Mouse (Mus musculus): ENCODE results near the gene Flii. TPM values are rescaled to one million over a fixed set of nuclear protein-coding genes. Genes with fewer than 3 reads are reported as not detected.

Flii gene
- total and polyA plus RNA-seq, 3 experiments: 55.1 to 162 (median 139) TPM

DNA sequence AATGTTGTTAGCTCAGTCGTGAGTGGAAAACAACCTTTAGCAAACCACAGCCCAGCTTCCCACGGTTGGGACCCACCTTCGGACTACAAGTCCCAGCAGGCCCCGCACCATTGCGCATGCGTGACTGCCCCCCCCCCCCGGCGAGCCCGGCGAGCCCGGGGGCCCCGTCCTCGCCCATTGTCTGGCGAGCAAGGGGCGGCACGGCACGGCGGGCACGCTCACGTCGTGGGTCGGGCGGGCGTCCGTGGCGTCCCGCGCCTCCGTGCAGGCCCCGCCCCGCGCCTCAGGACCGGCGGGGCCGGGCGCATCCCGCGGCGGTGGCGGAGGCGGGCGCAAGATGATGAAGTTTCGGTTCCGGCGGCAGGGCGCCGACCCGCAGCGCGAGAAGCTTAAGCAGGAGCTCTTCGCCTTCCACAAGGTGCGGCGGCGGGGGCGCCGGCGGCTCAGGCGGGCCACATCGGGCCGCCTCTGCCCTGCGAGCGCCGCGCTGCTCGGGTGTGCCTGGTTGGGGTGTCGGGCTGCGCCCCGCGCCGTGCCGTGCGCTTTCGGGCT, 27.5 kb downstream of the Flii start, which contains the start of gene Llgl1:
Gene Llgl1, plus strand, starts transcription at position 200 of the 552 bp plus-strand sequence.
- DNase-seq (ENCODE audit: low spot score) (peak; percentile 95), ATAC-seq (ENCODE audit: extremely low read depth, insufficient number of reproducible peaks, low FRiP score, poor library complexity, severe bottlenecking) (peak; percentile 66)
- no peak for TF ChIP-seq POLR2AphosphoS5 (IDR thresholded peaks at IDR 0.05; ENCODE audit: insufficient replicate concordance, low read depth, low read length)
- no peak for TF ChIP-seq TAL1 (conservative IDR thresholded peaks at IDR 0.05; ENCODE audit: low read depth, low read length)
- no peak for TF ChIP-seq GATA2 (IDR thresholded peaks at IDR 0.05; ENCODE audit: borderline replicate concordance, low read depth, low read length)
- no peak for TF ChIP-seq GATA1 (IDR thresholded peaks at IDR 0.05; ENCODE audit: borderline replicate concordance, low read length)
- no peak for TF ChIP-seq CTCF (IDR thresholded peaks at IDR 0.05; ENCODE audit: low read depth, low read length)

DNA sequence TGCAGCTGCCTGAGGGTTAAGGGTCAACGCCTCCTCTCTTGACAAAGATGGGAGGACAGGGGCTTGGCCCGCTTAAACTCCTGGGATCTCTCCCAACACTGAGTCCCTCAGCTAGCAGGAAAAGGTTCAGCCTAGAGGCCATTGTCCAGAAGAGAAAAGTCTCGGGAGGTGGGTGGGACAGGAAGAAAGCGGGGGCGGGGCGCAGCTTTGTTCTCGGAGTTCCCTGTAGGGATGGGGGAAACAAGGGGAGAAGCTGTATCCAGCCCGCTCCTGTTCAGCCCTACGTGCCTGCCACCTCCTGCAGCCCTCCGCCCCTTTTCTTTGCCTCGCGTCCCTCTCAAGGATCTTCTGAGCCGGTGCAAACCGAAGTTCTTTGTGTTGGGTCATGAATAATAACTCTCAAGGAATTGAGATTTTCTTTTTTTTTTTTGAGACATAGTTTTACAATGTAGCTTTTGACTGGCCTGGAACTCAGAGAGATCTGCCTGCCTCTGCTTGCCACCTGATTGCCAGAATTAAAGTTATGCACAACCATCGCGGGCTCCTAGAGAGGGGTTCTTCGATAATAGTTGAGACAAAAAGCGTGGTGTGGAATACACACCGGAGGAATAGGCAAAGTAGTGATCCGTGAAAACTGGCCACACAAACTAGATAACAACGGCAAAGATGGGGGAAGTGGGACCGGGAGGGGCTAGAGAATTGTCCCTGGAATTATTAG, 28.1 kb downstream of the Flii start:
- H3K4me1 ChIP-seq (ENCODE audit: insufficient read depth, low read depth, low read length): peaks cover 48% of the 10 kb centered on the region
- ATAC-seq (ENCODE audit: extremely low read depth, insufficient number of reproducible peaks, low FRiP score, poor library complexity, severe bottlenecking): no peak
- DNase-seq (ENCODE audit: low spot score): peak; percentile 34
- H3K9me3 ChIP-seq (replicated peaks): no peaks in the 10 kb centered on the region
- TF ChIP-seq TAL1 (conservative IDR thresholded peaks at IDR 0.05; ENCODE audit: low read depth, low read length): no peak
- no peak for TF ChIP-seq POLR2AphosphoS5 (IDR thresholded peaks at IDR 0.05; ENCODE audit: insufficient replicate concordance, low read depth, low read length)
- TF ChIP-seq GATA1 (IDR thresholded peaks at IDR 0.05; ENCODE audit: borderline replicate concordance, low read length): no peak
- no peak for TF ChIP-seq GATA2 (IDR thresholded peaks at IDR 0.05; ENCODE audit: borderline replicate concordance, low read depth, low read length)
- TF ChIP-seq CTCF (IDR thresholded peaks at IDR 0.05; ENCODE audit: low read depth, low read length): no peak
- H3K36me3 ChIP-seq (replicated peaks): peaks cover 23% of the 10 kb centered on the region
- no peaks in the 10 kb centered on the region; the same call in 1 of the 2 replicates for H3K27me3 ChIP-seq (ENCODE audit: insufficient read depth, low read length)
- peak overlapping the region; percentile 87 for H3K4me3 ChIP-seq (ENCODE audit: low read depth, low read length)

More for the DNA sequence above, 27.5 kb downstream of the Flii start, which contains the start of gene Llgl1:
- Histone ChIP-seq H3K9me3 (replicated peaks) (no peaks in the 10 kb centered on the region), H3K4me3 (ENCODE audit: low read depth, low read length) (peak within 1 kb of the TSS; percentile 87), H3K36me3 (replicated peaks) (peaks cover 30% of the 10 kb centered on the region), H3K27me3 (ENCODE audit: insufficient read depth, low read length) (no peaks in the 10 kb centered on the region), H3K4me1 (ENCODE audit: insufficient read depth, low read depth, low read length) (peaks cover 48% of the 10 kb centered on the region)

DNA sequence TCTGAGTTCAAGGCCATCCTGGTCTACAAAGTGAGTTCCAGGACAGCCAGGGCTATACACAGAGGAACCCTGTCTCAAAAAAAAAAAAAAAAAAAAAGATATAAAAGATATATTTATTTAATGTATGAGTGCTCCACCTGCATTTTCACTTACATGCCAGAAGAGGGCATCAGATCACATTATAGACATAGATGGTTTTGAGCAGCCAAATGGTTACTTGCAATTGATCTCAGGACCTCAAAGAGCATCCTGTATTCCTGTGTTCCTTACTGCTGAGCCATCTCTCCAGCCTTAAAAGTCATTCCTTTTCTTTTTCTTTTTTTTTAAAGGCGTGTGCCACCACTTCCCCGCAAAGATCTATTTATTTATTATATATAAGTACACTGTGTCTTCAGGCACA, 29.5 kb downstream of the Flii start:
- 0 out of 2 replicates have a peak, but pooled peaks have one; percentile 8 for TF ChIP-seq CTCF (IDR thresholded peaks at IDR 0.05; ENCODE audit: low read depth, low read length)
- no peak for TF ChIP-seq GATA1 (IDR thresholded peaks at IDR 0.05; ENCODE audit: borderline replicate concordance, low read length)
- ATAC-seq (ENCODE audit: extremely low read depth, insufficient number of reproducible peaks, low FRiP score, poor library complexity, severe bottlenecking) (no peak), DNase-seq (ENCODE audit: low spot score) (peak; percentile 8)
- Histone ChIP-seq H3K4me3 (ENCODE audit: low read depth, low read length) (no peak overlapping the region), H3K36me3 (replicated peaks) (peaks cover 9% of the 10 kb centered on the region), H3K9me3 (replicated peaks) (no peaks in the 10 kb centered on the region), H3K27me3 (ENCODE audit: insufficient read depth, low read length) (peaks cover 3% of the 10 kb centered on the region), H3K4me1 (ENCODE audit: insufficient read depth, low read depth, low read length) (peaks cover 34% of the 10 kb centered on the region)

DNA sequence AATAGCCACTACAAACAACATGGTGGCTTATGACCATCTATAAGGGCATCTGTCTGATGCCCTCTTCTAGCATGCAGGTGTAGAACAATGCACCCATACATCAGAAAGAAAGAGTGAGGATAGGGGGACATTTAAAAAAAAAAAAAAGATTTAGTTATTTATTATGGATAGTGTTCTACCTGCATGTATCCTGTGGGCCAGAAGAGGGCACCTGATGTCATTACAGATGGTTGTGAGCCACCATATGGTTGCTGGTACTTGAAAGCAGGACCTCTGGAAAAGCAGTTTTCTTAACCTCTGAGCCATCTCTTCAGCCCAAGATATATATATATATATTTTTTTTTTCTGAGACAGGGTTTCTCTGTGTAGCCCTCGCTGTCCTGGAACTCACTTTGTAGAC, 30.9 kb downstream of the Flii start:
- peaks cover 8% of the 10 kb centered on the region for H3K27me3 ChIP-seq (ENCODE audit: insufficient read depth, low read length)
- no peaks in the 10 kb centered on the region for H3K36me3 ChIP-seq (replicated peaks)
- TF ChIP-seq GATA1 (IDR thresholded peaks at IDR 0.05; ENCODE audit: borderline replicate concordance, low read length): no peak
- TF ChIP-seq GATA2 (IDR thresholded peaks at IDR 0.05; ENCODE audit: borderline replicate concordance, low read depth, low read length): no peak

More for the DNA sequence above, 30.9 kb downstream of the Flii start:
- no peak for ATAC-seq (ENCODE audit: extremely low read depth, insufficient number of reproducible peaks, low FRiP score, poor library complexity, severe bottlenecking)
- no peak overlapping the region for H3K4me3 ChIP-seq (ENCODE audit: low read depth, low read length)
- DNase-seq (ENCODE audit: low spot score): no peak
- peaks cover 22% of the 10 kb centered on the region for H3K4me1 ChIP-seq (ENCODE audit: insufficient read depth, low read depth, low read length)
- H3K9me3 ChIP-seq (replicated peaks): no peaks in the 10 kb centered on the region

Other genes starting within 250 kb of the Flii start
- gene Alkbh5, start 190.9 kb downstream of the Flii start, total RNA-seq (2014; fragmentation: Nextera tagmentation): 97.2 and 109 TPM in 2 replicates
- 43.5 and 46.5 TPM in 2 replicates for gene Alkbh5, start 190.9 kb downstream of the Flii start, total RNA-seq (2017)
- 33.8 and 39.3 TPM in 2 replicates for gene Alkbh5, start 190.9 kb downstream of the Flii start, polyA plus RNA-seq (2012)
- gene Llgl1, start 27.5 kb downstream of the Flii start, total RNA-seq (2014; fragmentation: Nextera tagmentation): 11.3 and 14.6 TPM in 2 replicates
- 5.2 and 5.9 TPM in 2 replicates for gene Llgl1, start 27.5 kb downstream of the Flii start, total RNA-seq (2017)
- 21.6 and 26.9 TPM in 2 replicates for gene Llgl1, start 27.5 kb downstream of the Flii start, polyA plus RNA-seq (2012)
- gene Mief2, start 1.1 kb upstream of the Flii start, total RNA-seq (2014; fragmentation: Nextera tagmentation): 2.7 and 3.4 TPM in 2 replicates
- gene Mief2, start 1.1 kb upstream of the Flii start, total RNA-seq (2017): 5.8 and 7.8 TPM in 2 replicates
- gene Mief2, start 1.1 kb upstream of the Flii start, polyA plus RNA-seq (2012): 16.0 and 22.1 TPM in 2 replicates
- gene Top3a, start 50.1 kb upstream of the Flii start, total RNA-seq (2014; fragmentation: Nextera tagmentation): 20.3 and 24.0 TPM in 2 replicates
- gene Top3a, start 50.1 kb upstream of the Flii start, total RNA-seq (2017): 20.3 and 24.0 TPM in 2 replicates
- gene Top3a, start 50.1 kb upstream of the Flii start, polyA plus RNA-seq (2012): 8.4 and 11.1 TPM in 2 replicates
- gene Smcr8, start 50.3 kb upstream of the Flii start, total RNA-seq (2014; fragmentation: Nextera tagmentation): 54.9 and 56.1 TPM in 2 replicates
- 42.1 and 44.7 TPM in 2 replicates for gene Smcr8, start 50.3 kb upstream of the Flii start, total RNA-seq (2017)
- 1.8 and 2.4 TPM in 2 replicates for gene Smcr8, start 50.3 kb upstream of the Flii start, polyA plus RNA-seq (2012)
- 22.2 and 24.7 TPM in 2 replicates for gene Shmt1, start 84.5 kb upstream of the Flii start, total RNA-seq (2014; fragmentation: Nextera tagmentation)
- 107 and 120 TPM in 2 replicates for gene Shmt1, start 84.5 kb upstream of the Flii start, total RNA-seq (2017)
- gene Shmt1, start 84.5 kb upstream of the Flii start, polyA plus RNA-seq (2012): 6.7 and 11.1 TPM in 2 replicates
- 15.2 and 15.7 TPM in 2 replicates for gene Dhrs7b, start 103.4 kb upstream of the Flii start, total RNA-seq (2014; fragmentation: Nextera tagmentation)
- gene Dhrs7b, start 103.4 kb upstream of the Flii start, total RNA-seq (2017): 21.9 and 23.9 TPM in 2 replicates
- 2.6 and 3.2 TPM in 2 replicates for gene Dhrs7b, start 103.4 kb upstream of the Flii start, polyA plus RNA-seq (2012)
- 32.5 and 38.0 TPM in 2 replicates for gene Tmem11, start 152.0 kb upstream of the Flii start, total RNA-seq (2014; fragmentation: Nextera tagmentation)
- gene Tmem11, start 152.0 kb upstream of the Flii start, total RNA-seq (2017): 56.3 and 60.2 TPM in 2 replicates
- gene Tmem11, start 152.0 kb upstream of the Flii start, polyA plus RNA-seq (2012): 29.6 and 29.8 TPM in 2 replicates
- gene Natd1, start 187.5 kb upstream of the Flii start, total RNA-seq (2014; fragmentation: Nextera tagmentation): 10.5 and 10.9 TPM in 2 replicates
- gene Natd1, start 187.5 kb upstream of the Flii start, total RNA-seq (2017): 6.4 and 7.7 TPM in 2 replicates
- 5.4 and 5.9 TPM in 2 replicates for gene Natd1, start 187.5 kb upstream of the Flii start, polyA plus RNA-seq (2012)
- gene Map2k3, start 204.8 kb upstream of the Flii start, total RNA-seq (2014; fragmentation: Nextera tagmentation): 24.6 and 32.1 TPM in 2 replicates
- gene Map2k3, start 204.8 kb upstream of the Flii start, total RNA-seq (2017): 22.1 and 30.6 TPM in 2 replicates
- gene Map2k3, start 204.8 kb upstream of the Flii start, polyA plus RNA-seq (2012): 189 and 219 TPM in 2 replicates

All from G1E (cell line).